Mouse (Mus musculus) gastrocnemius, postnatal 4 days (tissue): Measurements from ENCODE around the gene Clptm1. TPM values are rescaled to one million over a fixed set of nuclear protein-coding genes. Genes with fewer than 3 reads are reported as not detected.
A peak's percentile ranks its signal among the peaks of the same experiment; 100 is the strongest.
"Not testable (repeated sequence)": the region's sequence is repeated elsewhere in the genome, so short reads cannot be mapped to it uniquely, and the experiment has no call there.

ENCODE experiments used
- DNase-seq, 2 experiments: peaks; one replicate each; pipeline ENCODE4 v3.0.0; 2021 to 2022; ENCODE audit warnings: low spot score in 2 of 2, mixed read lengths in 2 of 2
- total RNA-seq, 2 experiments: library from RNA; stranded (reverse); gene quantifications; 2 replicates each; pipeline ENCODE4 v1.2.3; 2021

Gene Clptm1
- total RNA-seq, 2 experiments from 2014 or later = 51.9 to 62.0 TPM

- peak in 1 of 2 experiments; percentile 34 for DNase-seq
Measured at GRCm38 (mm10) chr7:19693421-19693820, 28.6 kb upstream of the Clptm1 start.

GRCm38 (mm10) chr7:19691873-19692865 lies 27.3 kb upstream of the Clptm1 start, which contains the start of gene Apoc1:
Apoc1 (minus strand) TSS chr7:19692660.
- no peak for DNase-seq

DNA sequence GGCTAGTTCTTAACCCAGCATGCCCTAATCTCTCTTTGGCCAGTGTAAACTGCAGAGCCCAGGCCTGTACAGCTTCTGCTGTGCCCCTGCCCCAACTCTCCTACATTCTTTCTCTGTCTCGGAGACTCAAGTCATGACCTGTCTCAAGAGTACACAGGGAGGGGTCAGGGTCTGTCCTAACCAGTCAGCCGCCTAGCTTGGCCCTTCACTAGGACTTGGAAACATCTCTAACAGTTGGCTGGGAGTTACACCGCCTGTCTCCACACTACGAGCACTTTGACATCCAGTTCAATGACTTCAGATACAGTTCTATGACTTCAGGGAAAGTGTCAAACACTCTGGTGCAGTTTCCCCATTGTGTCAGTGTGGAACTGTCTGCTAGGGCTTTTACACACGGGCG lies 26.6 kb upstream of the Clptm1 start:
- DNase-seq = no peak

- no peak for DNase-seq
Measured at GRCm38 (mm10) chr7:19690845-19691244, 26.0 kb upstream of the Clptm1 start.

DNA sequence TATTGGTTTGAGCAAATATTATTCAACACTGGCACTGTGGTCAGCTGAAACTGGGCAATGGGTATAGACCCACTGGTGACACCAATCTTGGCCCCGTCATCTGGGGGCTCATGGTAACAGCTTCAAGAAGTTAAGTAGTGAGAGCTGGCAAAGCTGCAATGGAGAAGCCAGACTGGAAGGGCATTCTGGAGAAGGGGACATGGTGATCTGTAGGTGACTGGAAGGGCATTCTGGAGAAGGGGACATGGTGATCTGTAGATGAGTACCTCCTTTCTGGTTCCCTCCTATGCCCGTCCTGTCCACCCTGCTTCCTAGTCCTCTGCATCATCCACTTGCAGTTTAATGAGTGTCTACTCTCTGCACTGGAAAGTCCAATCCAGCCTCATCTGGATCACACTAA lies 23.8 kb upstream of the Clptm1 start:
- no peak for DNase-seq

- DNase-seq = no peak
Measured at GRCm38 (mm10) chr7:19688101-19688500, 23.3 kb upstream of the Clptm1 start.

- DNase-seq = not testable (repeated sequence)
Measured at GRCm38 (mm10) chr7:19686927-19687583, 22.2 kb upstream of the Clptm1 start.

GRCm38 (mm10) chr7:19686521-19686920 lies 21.7 kb upstream of the Clptm1 start:
- no peak for DNase-seq

- no peak for DNase-seq
Measured at GRCm38 (mm10) chr7:19685374-19685773, 20.5 kb upstream of the Clptm1 start.

DNA sequence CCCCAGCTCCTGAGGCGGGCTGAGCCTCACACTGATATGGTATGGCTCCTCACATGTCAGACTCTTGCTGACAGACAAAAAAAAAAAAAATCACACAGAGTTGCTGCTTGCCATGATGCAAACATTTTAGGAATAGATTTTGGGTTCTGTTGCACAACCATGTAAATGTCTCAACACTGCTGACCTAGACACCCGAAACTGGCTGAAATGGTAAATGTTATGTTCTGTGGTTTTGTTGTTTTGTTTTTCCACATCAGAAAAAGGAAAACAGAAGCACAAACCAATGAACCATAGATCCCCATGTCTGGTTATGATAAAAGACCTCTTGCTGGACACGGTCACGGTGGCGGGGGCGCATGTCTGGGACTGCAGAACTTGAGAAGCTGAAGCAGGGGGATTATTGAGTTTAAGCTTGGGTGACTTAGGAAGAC lies 19.0 kb upstream of the Clptm1 start:
- no peak for DNase-seq

DNA sequence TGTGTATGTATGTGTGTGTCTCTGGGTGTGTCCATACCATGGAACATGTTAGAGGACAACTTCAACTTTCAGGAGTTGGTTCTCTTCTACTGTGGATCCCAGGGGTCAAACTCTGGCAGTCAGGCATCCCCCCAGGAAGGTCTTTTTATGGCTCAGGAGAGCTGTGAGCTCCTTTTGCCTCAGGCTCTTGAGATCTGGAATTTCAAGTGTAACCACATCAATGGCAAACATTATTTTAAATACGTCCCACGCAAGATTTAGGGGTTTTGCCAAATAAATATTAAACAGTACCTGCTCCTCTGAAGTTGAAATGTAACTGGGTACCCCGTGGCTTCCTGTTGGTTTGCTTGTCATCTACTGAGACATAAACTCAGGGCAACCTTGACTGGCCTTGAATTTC lies 18.1 kb upstream of the Clptm1 start:
- no peak for DNase-seq

GRCm38 (mm10) chr7:19681202-19681694 lies 16.4 kb upstream of the Clptm1 start, which contains the start of the genes Gm44805 and Apoc4:
Gm44805 (minus strand) TSS chr7:19681423.
Apoc4 (minus strand) TSS chr7:19681479.
- DNase-seq = no peak

GRCm38 (mm10) chr7:19680702-19681101 lies 15.9 kb upstream of the Clptm1 start:
- DNase-seq = no peak

GRCm38 (mm10) chr7:19678901-19679300 lies 14.1 kb upstream of the Clptm1 start:
- DNase-seq = no peak

- no peak for DNase-seq
Measured at GRCm38 (mm10) chr7:19677872-19678271, 13.0 kb upstream of the Clptm1 start, which contains the start of gene Apoc2. Apoc2 (minus strand) TSS chr7:19677941.

DNA sequence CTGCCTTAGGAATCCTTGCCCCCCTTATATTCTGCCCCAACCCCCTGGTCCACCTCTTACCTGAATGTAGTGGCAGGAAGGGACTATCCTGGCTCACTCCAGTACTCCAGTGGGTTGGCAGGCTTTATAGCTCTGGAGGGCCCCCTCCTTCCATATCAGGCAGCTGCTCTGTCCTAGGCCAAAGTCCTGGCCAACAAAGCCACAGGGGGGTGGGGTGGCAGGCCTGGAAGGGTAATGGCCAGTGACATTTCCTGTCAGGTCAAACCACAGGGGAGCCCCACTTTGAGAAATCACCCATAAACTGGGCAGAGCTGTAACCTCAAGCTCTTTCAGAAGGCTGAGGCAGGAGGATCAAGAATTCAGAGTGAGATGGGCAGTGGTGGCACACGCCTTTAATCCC lies 11.8 kb upstream of the Clptm1 start:
- DNase-seq = no peak

DNA sequence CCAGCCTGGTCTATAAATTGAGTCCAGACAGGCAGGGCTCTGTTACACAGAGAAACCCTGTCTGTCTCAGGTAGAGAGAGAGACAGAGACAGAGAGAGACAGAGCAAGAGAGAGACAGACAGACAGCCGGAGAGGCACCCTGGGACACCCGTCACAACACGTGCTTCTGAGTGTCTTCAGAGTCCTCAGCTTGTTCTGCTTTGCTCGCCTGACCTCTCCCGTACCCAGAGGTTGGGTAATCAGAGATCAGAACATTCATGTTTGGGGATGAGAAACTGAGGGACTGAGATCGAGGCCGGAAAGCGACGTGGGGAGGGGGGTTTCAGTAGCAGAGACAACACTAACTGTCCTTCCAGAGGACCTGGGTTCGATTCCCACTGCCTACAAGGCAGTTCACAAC lies 11.0 kb upstream of the Clptm1 start:
- DNase-seq = no peak

DNA sequence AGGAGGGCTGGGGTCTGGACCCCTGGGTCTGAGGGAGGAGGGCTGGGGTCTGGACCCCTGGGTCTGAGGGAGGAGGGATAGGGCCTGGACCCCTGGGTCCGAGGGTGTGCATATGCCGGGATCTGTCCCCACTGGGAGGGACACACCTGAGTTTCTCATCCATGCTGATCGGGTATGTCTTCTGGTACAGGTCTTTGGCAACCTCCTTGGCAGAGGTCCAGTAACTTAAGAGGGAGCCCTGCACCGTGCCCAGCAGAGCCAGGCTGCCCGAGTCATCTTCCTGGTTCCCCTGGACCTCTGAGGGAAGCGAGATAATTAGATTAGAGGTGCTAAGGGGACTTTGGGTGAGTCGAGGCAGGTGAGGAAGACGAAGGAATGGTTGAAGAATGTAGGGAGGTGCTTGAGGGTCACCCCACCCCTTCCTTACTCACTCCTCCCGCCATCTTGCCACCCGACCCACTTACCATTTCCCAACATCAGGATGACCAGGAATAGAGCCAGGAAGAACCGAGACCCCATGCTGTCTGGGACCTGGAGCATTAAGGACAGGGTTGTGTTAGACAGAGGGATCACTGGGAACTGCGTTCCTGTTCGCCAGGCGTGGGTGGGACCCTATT lies 8.4 kb upstream of the Clptm1 start:
- DNase-seq = no peak

- no peak for DNase-seq
Measured at GRCm38 (mm10) chr7:19671511-19671910, 6.7 kb upstream of the Clptm1 start.

- DNase-seq = peak; percentile 77 to 91
Measured at GRCm38 (mm10) chr7:19668947-19669721, 4.3 kb upstream of the Clptm1 start.
